Mouse (Mus musculus) thymus, adult 2 months (tissue): ENCODE results near the gene Prrc2b. TPM values are rescaled to one million over a fixed set of nuclear protein-coding genes. Genes with fewer than 3 reads are reported as not detected.

Source experiments
- DNase-seq: peaks from one replicate; pipeline ENCODE4 v3.0.0; 2021
- H3K27ac ChIP-seq: fragments of 200-500 bp; 2 replicates; pipeline ENCODE4 v1.5.1; 2012; ENCODE audit warnings: low read length, control low read depth; ENCODE audit not compliant: control insufficient read depth, insufficient read depth
- H3K27me3 ChIP-seq: fragments of 200-500 bp; 2 replicates; pipeline ENCODE4 v1.6.1; 2012; ENCODE audit warnings: mild to moderate bottlenecking, low read length, moderate library complexity, mixed read lengths; ENCODE audit not compliant: control insufficient read depth, insufficient read depth
- H3K36me3 ChIP-seq: fragments of 200-500 bp; 2 replicates; pipeline ENCODE4 v1.6.1; 2012; ENCODE audit warnings: mild to moderate bottlenecking, low read length, moderate library complexity; ENCODE audit not compliant: control insufficient read depth, insufficient read depth
- H3K4me1 ChIP-seq: fragments of 200-500 bp; replicated peaks from 2 replicates; pipeline ENCODE4 v1.6.1; 2012; ENCODE audit warnings: low read length; ENCODE audit not compliant: control insufficient read depth, insufficient read depth
- H3K4me3 ChIP-seq: fragments of 200-500 bp; 2 replicates; pipeline ENCODE4 v1.5.1; 2012; ENCODE audit warnings: mild to moderate bottlenecking, low read length, control low read depth, moderate library complexity; ENCODE audit not compliant: control insufficient read depth, insufficient read depth
- CTCF ChIP-seq: fragments of 200-500 bp; IDR thresholded peaks from 2 replicates; pipeline ENCODE4 v1.5.1; 2012; ENCODE audit warnings: mild to moderate bottlenecking, control low read depth, low read length, moderate library complexity, borderline replicate concordance; ENCODE audit not compliant: control insufficient read depth, poor library complexity, insufficient read depth; ENCODE audit errors: extremely low read depth
- POLR2A ChIP-seq: fragments of 200-500 bp; IDR thresholded peaks from 2 replicates; pipeline ENCODE4 v1.6.1; 2012; ENCODE audit warnings: mild to moderate bottlenecking, low read length, control low read depth, moderate library complexity; ENCODE audit not compliant: control insufficient read depth, poor library complexity, insufficient read depth; ENCODE audit errors: extremely low read depth
- WGBS: fragments of 180-500 bp; shearing (Covaris S2); methylation state at CpG from one replicate; pipeline ENCODE4 v1.1.7; 2018; 5-methylcytosine and 5-hydroxymethylcytosine counted together
- polyA plus RNA-seq: library from polyadenylated mRNA; depleted of rRNA; stranded (reverse); fragments of >200 nt; gene quantifications from 2 replicates; pipeline ENCODE4 v1.2.3, GENCODE M21; 2012; rRNA removed

The Prrc2b gene
- polyA plus RNA-seq: 104 and 134 TPM in 2 replicates

GRCm38 (mm10) chr2:32150924-32151659 is at the start of gene Prrc2b:
Gene Prrc2b (plus strand): TSS chr2:32151082.
- H3K4me1 ChIP-seq: peaks cover 44% of the 10 kb centered on the region
- DNase-seq: peak; percentile 80
- 4% methylated on average over 103 of the region's 117 CpGs for WGBS
- peak within 1 kb of the TSS; percentile 86 for H3K27ac ChIP-seq
- peak within 1 kb of the TSS; percentile 98 for H3K4me3 ChIP-seq
- H3K27me3 ChIP-seq: no peaks in the 10 kb centered on the region
- TF ChIP-seq POLR2A (peak; percentile 60; the same call in 1 of the 2 replicates), CTCF (no peak)
- H3K36me3 ChIP-seq: no peaks in the 10 kb centered on the region

- no peaks in the 10 kb centered on the region for H3K4me1 ChIP-seq
- 92% methylated on average over 5 of the region's 5 CpGs for WGBS
- no peak for DNase-seq
Measured at GRCm38 (mm10) chr2:32102944-32103343, 47.9 kb upstream of the Prrc2b start.

GRCm38 (mm10) chr2:32103557-32103956 is 47.3 kb upstream of the Prrc2b start:
- no peak for TF ChIP-seq POLR2A
- no peak for TF ChIP-seq CTCF
- no peak for DNase-seq
- WGBS: 91% methylated on average over 7 of the region's 7 CpGs
- no peaks in the 10 kb centered on the region for H3K36me3 ChIP-seq
- H3K4me3 ChIP-seq: no peak overlapping the region
- no peaks in the 10 kb centered on the region for H3K4me1 ChIP-seq
- H3K27ac ChIP-seq: no peak overlapping the region
- H3K27me3 ChIP-seq: no peaks in the 10 kb centered on the region

More at GRCm38 (mm10) chr2:32102944-32103343, 47.9 kb upstream of the Prrc2b start:
- H3K36me3 ChIP-seq: no peaks in the 10 kb centered on the region
- no peak for TF ChIP-seq POLR2A
- no peak for TF ChIP-seq CTCF
- no peak overlapping the region for H3K4me3 ChIP-seq
- H3K27me3 ChIP-seq: no peaks in the 10 kb centered on the region
- no peak overlapping the region for H3K27ac ChIP-seq

GRCm38 (mm10) chr2:32104122-32104521 is 46.8 kb upstream of the Prrc2b start:
- Histone ChIP-seq H3K4me3 (no peak overlapping the region), H3K27ac (no peak overlapping the region), H3K4me1 (no peaks in the 10 kb centered on the region), H3K36me3 (no peaks in the 10 kb centered on the region), H3K27me3 (no peaks in the 10 kb centered on the region)
- TF ChIP-seq CTCF (no peak), POLR2A (no peak)
- no peak for DNase-seq
- WGBS: 92% methylated on average over 7 of the region's 7 CpGs

- H3K36me3 ChIP-seq: no peaks in the 10 kb centered on the region
- DNase-seq: no peak
- H3K27ac ChIP-seq: no peak overlapping the region
Measured at GRCm38 (mm10) chr2:32105117-32105913, 45.6 kb upstream of the Prrc2b start.

GRCm38 (mm10) chr2:32105930-32106329 is 45.0 kb upstream of the Prrc2b start:
- no peak overlapping the region for H3K27ac ChIP-seq
- TF ChIP-seq CTCF (no peak), POLR2A (no peak)
- DNase-seq: no peak
- no peak overlapping the region for H3K4me3 ChIP-seq
- H3K36me3 ChIP-seq: no peaks in the 10 kb centered on the region
- H3K4me1 ChIP-seq: no peaks in the 10 kb centered on the region
- WGBS: 91% methylated on average over 7 of the region's 7 CpGs
- no peaks in the 10 kb centered on the region for H3K27me3 ChIP-seq

More at GRCm38 (mm10) chr2:32105117-32105913, 45.6 kb upstream of the Prrc2b start:
- 95% methylated on average over 16 of the region's 16 CpGs for WGBS
- TF ChIP-seq CTCF (no peak), POLR2A (no peak)
- Histone ChIP-seq H3K27me3 (no peaks in the 10 kb centered on the region), H3K4me3 (no peak overlapping the region), H3K4me1 (no peaks in the 10 kb centered on the region)

- no peak for DNase-seq
- Histone ChIP-seq H3K27ac (no peak overlapping the region), H3K27me3 (no peaks in the 10 kb centered on the region), H3K4me3 (no peak overlapping the region), H3K4me1 (no peaks in the 10 kb centered on the region), H3K36me3 (no peaks in the 10 kb centered on the region)
- 100% methylated on average over 1 of the region's 1 CpGs for WGBS
- TF ChIP-seq POLR2A (no peak), CTCF (no peak)
Measured at GRCm38 (mm10) chr2:32111268-32111667, 39.6 kb upstream of the Prrc2b start.
